Mouse (Mus musculus) testis, adult 2 months (tissue): ENCODE measurements around the gene Olfr1424.

Experiments used
- CTCF ChIP-seq: fragments of 200-500 bp; IDR thresholded peaks from 2 replicates; pipeline ENCODE4 v1.5.1; 2012; ENCODE audit warnings: low read depth, mild to moderate bottlenecking, inconsistent platforms, low read length, moderate library complexity; ENCODE audit not compliant: control insufficient read depth, insufficient read depth, insufficient replicate concordance
- POLR2A ChIP-seq: fragments of 200-500 bp; IDR thresholded peaks from 2 replicates; pipeline ENCODE4 v1.6.1; 2012; ENCODE audit warnings: low read depth, mild to moderate bottlenecking, inconsistent platforms, low read length, moderate library complexity; ENCODE audit not compliant: control insufficient read depth

GRCm38 (mm10) chr19:12012615-12013014, 49.9 kb downstream of the Olfr1424 start:
- TF ChIP-seq CTCF: no peak
- TF ChIP-seq POLR2A: no peak
